Mouse (Mus musculus): ENCODE results near the gene Ptprn2. TPM values are rescaled to one million over a fixed set of nuclear protein-coding genes. Genes with fewer than 3 reads are reported as not detected.

The Ptprn2 gene
- polyA plus RNA-seq, 1 experiment from 2014 or later = 24.7 TPM

DNA sequence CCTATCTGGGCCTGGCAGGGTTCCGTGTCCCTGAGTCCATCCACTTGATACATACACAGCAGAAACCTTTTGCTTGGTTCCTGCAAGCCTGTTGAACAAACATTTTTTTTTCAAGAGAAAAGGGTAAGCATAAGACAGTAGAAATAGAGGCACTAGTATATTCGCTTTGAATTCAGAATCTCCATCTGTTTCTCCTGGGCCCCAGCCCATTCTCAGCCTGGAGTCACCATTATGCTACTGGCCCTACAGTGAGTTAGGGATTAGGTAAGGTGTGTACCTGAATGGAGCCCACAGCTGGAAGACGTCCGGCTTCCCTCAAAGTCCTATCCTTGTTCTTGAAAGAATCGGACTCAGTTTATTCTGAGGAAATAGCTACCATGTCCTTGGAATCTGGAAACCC is 104.6 kb downstream of the Ptprn2 start:
- Histone ChIP-seq H3K36me3 (ENCODE audit: control insufficient read depth, insufficient read depth, low read length) (no peaks in the 10 kb centered on the region), H3K4me3 (ENCODE audit: low read depth, low read length) (no peak overlapping the region), H3K4me2 (ENCODE audit: low read depth, low read length) (no peak overlapping the region), H3K9me3 (ENCODE audit: control insufficient read depth, low read length) (no peaks in the 10 kb centered on the region), H3K4me1 (ENCODE audit: control insufficient read depth, insufficient read depth, low read length) (no peaks in the 10 kb centered on the region; the same call in 1 of the 2 replicates), H3K27me3 (ENCODE audit: control insufficient read depth, insufficient read depth, low read length) (no peaks in the 10 kb centered on the region), H3K9ac (replicated peaks; ENCODE audit: low read depth, low read length) (no peak overlapping the region), H3K27ac (ENCODE audit: low read depth, low read length) (no peak overlapping the region)
- ATAC-seq (ENCODE audit: low read depth) = no peak
- 94% methylated on average over 5 of the region's 5 CpGs for WGBS

- Histone ChIP-seq H3K4me2 (ENCODE audit: low read depth, low read length) (no peak overlapping the region), H3K9ac (replicated peaks; ENCODE audit: low read depth, low read length) (no peak overlapping the region), H3K36me3 (ENCODE audit: control insufficient read depth, insufficient read depth, low read length) (no peaks in the 10 kb centered on the region), H3K27ac (ENCODE audit: low read depth, low read length) (0 out of 2 replicates have a peak overlapping the region, but pooled peaks have one; percentile 36), H3K9me3 (ENCODE audit: control insufficient read depth, low read length) (no peaks in the 10 kb centered on the region), H3K27me3 (ENCODE audit: control insufficient read depth, insufficient read depth, low read length) (no peaks in the 10 kb centered on the region), H3K4me1 (ENCODE audit: control insufficient read depth, insufficient read depth, low read length) (peaks cover 8% of the 10 kb centered on the region), H3K4me3 (ENCODE audit: low read depth, low read length) (no peak overlapping the region)
- 48% methylated on average over 8 of the region's 8 CpGs for WGBS
- peak; percentile 59 for ATAC-seq (ENCODE audit: low read depth)
Measured at GRCm38 (mm10) chr12:116594457-116594856, 108.9 kb downstream of the Ptprn2 start.

GRCm38 (mm10) chr12:116594866-116595610 is 109.5 kb downstream of the Ptprn2 start:
- Histone ChIP-seq H3K4me1 (ENCODE audit: control insufficient read depth, insufficient read depth, low read length) (peaks cover 14% of the 10 kb centered on the region), H3K36me3 (ENCODE audit: control insufficient read depth, insufficient read depth, low read length) (no peaks in the 10 kb centered on the region), H3K27me3 (ENCODE audit: control insufficient read depth, insufficient read depth, low read length) (no peaks in the 10 kb centered on the region), H3K9ac (replicated peaks; ENCODE audit: low read depth, low read length) (no peak overlapping the region), H3K27ac (ENCODE audit: low read depth, low read length) (no peak overlapping the region), H3K4me2 (ENCODE audit: low read depth, low read length) (no peak overlapping the region), H3K4me3 (ENCODE audit: low read depth, low read length) (no peak overlapping the region), H3K9me3 (ENCODE audit: control insufficient read depth, low read length) (no peaks in the 10 kb centered on the region)
- no peak for ATAC-seq (ENCODE audit: low read depth)
- WGBS = 92% methylated on average over 7 of the region's 7 CpGs

DNA sequence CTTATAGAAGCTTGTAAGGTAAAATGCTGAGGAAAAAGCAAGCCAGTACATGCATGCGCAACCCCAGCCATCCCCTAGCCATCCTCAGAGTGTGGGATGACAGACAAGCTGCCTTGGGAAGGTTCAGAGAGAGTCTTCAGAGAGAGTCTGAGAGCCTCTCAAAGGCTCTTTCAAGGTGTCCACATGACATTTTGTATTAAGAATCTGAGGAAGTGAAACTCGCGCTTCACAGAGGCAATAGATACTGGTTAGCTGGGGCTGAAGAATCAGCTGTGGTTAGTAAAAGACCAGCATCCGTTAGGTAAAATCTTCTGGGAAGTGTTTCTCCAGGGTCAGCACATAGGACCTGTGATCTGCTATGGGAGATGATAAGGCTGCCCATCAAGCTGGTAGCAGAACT is 110.2 kb downstream of the Ptprn2 start:
- 98% methylated on average over 4 of the region's 4 CpGs for WGBS
- no peak for ATAC-seq (ENCODE audit: low read depth)

DNA sequence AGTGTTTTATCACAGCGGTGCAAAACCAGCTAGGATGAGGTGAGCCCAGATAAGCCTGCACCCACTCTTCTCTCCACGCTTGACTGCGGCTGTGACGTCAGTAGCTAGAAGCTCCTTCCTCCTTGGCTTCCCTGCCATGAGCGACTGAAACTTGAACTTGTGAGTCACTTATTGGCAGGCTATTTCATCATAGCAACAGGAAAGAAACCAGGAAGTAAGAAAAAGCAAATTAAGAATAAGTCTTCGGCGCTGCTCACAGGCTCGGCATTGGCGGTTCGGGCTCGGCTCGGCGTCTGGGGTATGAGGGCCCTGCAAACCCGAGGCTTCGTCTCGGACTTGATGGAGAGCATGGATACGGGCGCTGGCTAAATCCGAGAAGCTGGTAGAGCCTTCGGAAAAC is 111.5 kb downstream of the Ptprn2 start:
- Histone ChIP-seq H3K9me3 (ENCODE audit: control insufficient read depth, low read length) (no peaks in the 10 kb centered on the region), H3K4me1 (ENCODE audit: control insufficient read depth, insufficient read depth, low read length) (peaks cover 23% of the 10 kb centered on the region), H3K4me3 (ENCODE audit: low read depth, low read length) (no peak overlapping the region), H3K27me3 (ENCODE audit: control insufficient read depth, insufficient read depth, low read length) (no peaks in the 10 kb centered on the region), H3K27ac (ENCODE audit: low read depth, low read length) (no peak overlapping the region), H3K4me2 (ENCODE audit: low read depth, low read length) (no peak overlapping the region), H3K9ac (replicated peaks; ENCODE audit: low read depth, low read length) (no peak overlapping the region), H3K36me3 (ENCODE audit: control insufficient read depth, insufficient read depth, low read length) (no peaks in the 10 kb centered on the region)
- 94% methylated on average over 20 of the region's 20 CpGs for WGBS
- ATAC-seq (ENCODE audit: low read depth) = no peak

More for the DNA sequence above, 110.2 kb downstream of the Ptprn2 start:
- H3K9ac ChIP-seq (replicated peaks; ENCODE audit: low read depth, low read length) = no peak overlapping the region
- peaks cover 21% of the 10 kb centered on the region for H3K4me1 ChIP-seq (ENCODE audit: control insufficient read depth, insufficient read depth, low read length)
- no peak overlapping the region for H3K4me2 ChIP-seq (ENCODE audit: low read depth, low read length)
- H3K4me3 ChIP-seq (ENCODE audit: low read depth, low read length) = no peak overlapping the region
- H3K9me3 ChIP-seq (ENCODE audit: control insufficient read depth, low read length) = no peaks in the 10 kb centered on the region
- H3K27me3 ChIP-seq (ENCODE audit: control insufficient read depth, insufficient read depth, low read length) = no peaks in the 10 kb centered on the region
- H3K27ac ChIP-seq (ENCODE audit: low read depth, low read length) = no peak overlapping the region
- no peaks in the 10 kb centered on the region for H3K36me3 ChIP-seq (ENCODE audit: control insufficient read depth, insufficient read depth, low read length)

- Histone ChIP-seq H3K9me3 (ENCODE audit: control insufficient read depth, low read length) (no peaks in the 10 kb centered on the region), H3K36me3 (ENCODE audit: control insufficient read depth, insufficient read depth, low read length) (no peaks in the 10 kb centered on the region), H3K9ac (replicated peaks; ENCODE audit: low read depth, low read length) (no peak overlapping the region), H3K27ac (ENCODE audit: low read depth, low read length) (no peak overlapping the region), H3K4me1 (ENCODE audit: control insufficient read depth, insufficient read depth, low read length) (peaks cover 23% of the 10 kb centered on the region), H3K4me3 (ENCODE audit: low read depth, low read length) (no peak overlapping the region), H3K27me3 (ENCODE audit: control insufficient read depth, insufficient read depth, low read length) (no peaks in the 10 kb centered on the region), H3K4me2 (ENCODE audit: low read depth, low read length) (no peak overlapping the region)
- 51% methylated on average over 5 of the region's 5 CpGs for WGBS
- no peak for ATAC-seq (ENCODE audit: low read depth)
Measured at GRCm38 (mm10) chr12:116597670-116598069, 112.2 kb downstream of the Ptprn2 start.

GRCm38 (mm10) chr12:116598123-116599005 is 112.8 kb downstream of the Ptprn2 start:
- H3K9ac ChIP-seq (replicated peaks; ENCODE audit: low read depth, low read length) = no peak overlapping the region
- 0 out of 2 replicates have a peak overlapping the region, but pooled peaks have one; percentile 31 for H3K27ac ChIP-seq (ENCODE audit: low read depth, low read length)
- no peaks in the 10 kb centered on the region for H3K27me3 ChIP-seq (ENCODE audit: control insufficient read depth, insufficient read depth, low read length)
- ATAC-seq (ENCODE audit: low read depth) = no peak
- peaks cover 23% of the 10 kb centered on the region for H3K4me1 ChIP-seq (ENCODE audit: control insufficient read depth, insufficient read depth, low read length)
- no peak overlapping the region for H3K4me3 ChIP-seq (ENCODE audit: low read depth, low read length)
- no peaks in the 10 kb centered on the region for H3K36me3 ChIP-seq (ENCODE audit: control insufficient read depth, insufficient read depth, low read length)
- H3K9me3 ChIP-seq (ENCODE audit: control insufficient read depth, low read length) = no peaks in the 10 kb centered on the region
- H3K4me2 ChIP-seq (ENCODE audit: low read depth, low read length) = no peak overlapping the region
- 59% methylated on average over 8 of the region's 8 CpGs for WGBS

DNA sequence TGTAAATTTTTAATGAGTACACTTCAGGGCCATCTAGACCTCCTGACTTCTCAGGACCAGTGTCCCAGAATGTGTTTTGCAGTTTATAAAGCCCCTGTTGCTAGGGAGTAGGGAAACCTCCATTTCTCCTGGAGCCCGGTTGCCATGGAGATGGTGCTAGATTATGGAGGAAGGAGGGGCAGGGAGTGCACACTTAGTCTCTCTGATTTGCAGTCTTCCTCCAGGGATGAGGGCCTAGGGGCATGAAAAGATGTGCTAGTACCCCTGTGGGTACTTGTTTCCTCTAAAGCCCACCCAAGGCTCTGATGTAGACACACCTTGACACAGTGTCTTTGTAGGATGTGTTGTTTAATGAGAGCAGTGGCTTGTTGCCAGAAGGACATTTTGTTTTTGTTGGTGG is 114.0 kb downstream of the Ptprn2 start:
- peak overlapping the region; percentile 74 for H3K27ac ChIP-seq (ENCODE audit: low read depth, low read length)
- ATAC-seq (ENCODE audit: low read depth) = peak; percentile 86
- WGBS = 35% methylated on average over 1 of the region's 1 CpGs

GRCm38 (mm10) chr12:116600054-116600453 is 114.5 kb downstream of the Ptprn2 start:
- Histone ChIP-seq H3K4me3 (ENCODE audit: low read depth, low read length) (no peak overlapping the region), H3K36me3 (ENCODE audit: control insufficient read depth, insufficient read depth, low read length) (no peaks in the 10 kb centered on the region), H3K4me2 (ENCODE audit: low read depth, low read length) (no peak overlapping the region), H3K4me1 (ENCODE audit: control insufficient read depth, insufficient read depth, low read length) (peaks cover 23% of the 10 kb centered on the region), H3K9me3 (ENCODE audit: control insufficient read depth, low read length) (no peaks in the 10 kb centered on the region), H3K9ac (replicated peaks; ENCODE audit: low read depth, low read length) (no peak overlapping the region), H3K27me3 (ENCODE audit: control insufficient read depth, insufficient read depth, low read length) (no peaks in the 10 kb centered on the region), H3K27ac (ENCODE audit: low read depth, low read length) (peak overlapping the region; percentile 74)
- peak; percentile 71 for ATAC-seq (ENCODE audit: low read depth)
- 32% methylated on average over 6 of the region's 6 CpGs for WGBS

More for the DNA sequence above, 114.0 kb downstream of the Ptprn2 start:
- Histone ChIP-seq H3K4me2 (ENCODE audit: low read depth, low read length) (no peak overlapping the region), H3K4me1 (ENCODE audit: control insufficient read depth, insufficient read depth, low read length) (peaks cover 23% of the 10 kb centered on the region), H3K27me3 (ENCODE audit: control insufficient read depth, insufficient read depth, low read length) (no peaks in the 10 kb centered on the region), H3K9ac (replicated peaks; ENCODE audit: low read depth, low read length) (no peak overlapping the region), H3K36me3 (ENCODE audit: control insufficient read depth, insufficient read depth, low read length) (no peaks in the 10 kb centered on the region), H3K9me3 (ENCODE audit: control insufficient read depth, low read length) (no peaks in the 10 kb centered on the region), H3K4me3 (ENCODE audit: low read depth, low read length) (no peak overlapping the region)

Measured in neural tube, embryonic 14.5 days (tissue).